Mouse (Mus musculus): ENCODE data around the gene Usp35.

- TF ChIP-seq POLR2A (IDR thresholded peaks at IDR 0.05; ENCODE audit: insufficient read depth, low read depth, low read length), result no peak
- TF ChIP-seq CTCF (IDR thresholded peaks at IDR 0.05; ENCODE audit: insufficient read depth, low read depth, low read length), result no peak
Observed at GRCm38 (mm10) chr7:97375906-97376305, 44.1 kb upstream of the Usp35 start.
